Mouse (Mus musculus): ENCODE results near the gene Fam83f. TPM values are rescaled to one million over a fixed set of nuclear protein-coding genes. Genes with fewer than 3 reads are reported as not detected.

The Fam83f gene
- polyA plus RNA-seq, 1 experiment: not detected

DNA sequence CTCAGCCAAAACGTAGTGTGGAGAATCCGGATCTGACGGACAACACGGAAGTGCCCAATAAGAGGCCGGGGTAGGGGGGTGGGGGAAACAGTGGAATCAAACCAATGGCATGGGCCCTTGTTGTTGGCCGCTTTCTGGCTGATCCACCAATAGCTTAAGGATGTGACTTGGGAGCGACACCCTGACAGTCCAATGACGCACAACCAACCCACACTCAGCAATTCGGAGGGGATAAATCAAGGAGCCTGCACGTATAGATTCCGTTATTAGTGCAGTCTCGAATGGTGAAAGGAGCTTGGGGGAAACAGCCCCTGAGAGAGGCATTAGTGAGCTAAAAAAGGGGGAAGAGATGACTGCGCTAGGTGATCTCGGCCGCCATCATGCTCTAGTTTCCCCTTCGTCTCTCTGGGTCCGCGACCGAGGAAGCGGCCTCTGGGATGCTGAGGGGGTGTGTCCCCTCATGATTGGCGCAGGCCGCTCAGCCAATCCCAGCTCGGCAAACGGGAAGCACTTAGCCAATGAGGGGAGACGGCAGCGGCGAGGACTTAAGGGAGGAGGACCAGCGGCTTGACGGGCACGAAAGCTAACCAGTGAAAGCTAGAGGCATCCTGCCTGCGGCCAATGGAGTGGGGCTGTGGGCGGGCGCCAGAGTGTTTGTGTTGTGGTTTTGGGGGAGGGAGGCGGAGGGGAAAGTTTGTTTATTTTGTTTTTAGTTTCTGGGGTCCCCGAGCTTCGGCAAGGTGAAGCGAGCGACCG is 39.1 kb downstream of the Fam83f start, which contains the start of gene Tnrc6b:
Gene Tnrc6b (plus strand): TSS at position 706 of the 756 bp plus-strand sequence.
- TF ChIP-seq GATA1 (IDR thresholded peaks at IDR 0.05; ENCODE audit: low read length): no peak

DNA sequence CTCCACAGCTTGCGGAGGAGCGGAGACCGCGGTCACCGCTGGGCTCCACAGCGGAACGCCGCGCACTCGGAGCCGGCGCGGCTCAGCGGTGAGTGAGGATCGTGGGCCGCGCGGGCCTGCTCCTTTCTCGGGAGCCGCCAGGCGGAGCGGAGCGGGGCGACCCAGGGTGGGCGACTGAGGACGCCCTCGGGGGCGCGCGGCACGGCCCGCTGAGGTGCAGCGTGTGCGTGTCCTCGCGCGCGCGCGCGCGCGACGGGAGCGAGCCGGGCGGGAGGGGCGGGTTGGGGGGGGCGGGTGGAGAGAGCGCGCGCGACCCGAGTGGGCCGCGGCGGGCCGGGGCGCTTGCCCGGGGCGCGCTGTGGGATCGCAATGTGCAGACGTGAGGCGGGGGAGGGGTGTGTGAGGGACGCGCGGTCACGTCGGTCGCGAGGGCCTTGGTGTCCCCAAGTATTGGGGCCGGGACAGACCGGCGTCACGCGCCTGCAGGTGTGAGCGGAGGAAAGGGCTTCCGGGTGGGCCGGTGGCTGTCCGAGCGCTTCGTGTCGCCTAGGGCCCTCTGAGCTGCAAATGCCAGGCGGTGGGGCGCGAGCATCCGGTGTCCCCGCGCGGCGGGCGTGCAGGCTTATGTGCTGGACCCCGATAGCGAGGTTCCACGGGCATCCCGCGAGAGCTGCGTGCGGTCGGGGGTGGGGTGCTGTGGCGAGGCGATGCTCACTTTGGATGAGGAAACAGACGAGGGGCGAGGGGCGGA is 39.9 kb downstream of the Fam83f start:
- no peak for TF ChIP-seq GATA1 (IDR thresholded peaks at IDR 0.05; ENCODE audit: low read length)

- TF ChIP-seq GATA1 (IDR thresholded peaks at IDR 0.05; ENCODE audit: low read length): no peak
These were observed 42.7 kb downstream of the Fam83f start for GRCm38 (mm10) chr15:80714299-80714698.

- TF ChIP-seq GATA1 (IDR thresholded peaks at IDR 0.05; ENCODE audit: low read length): no peak
These were observed 45.0 kb downstream of the Fam83f start for GRCm38 (mm10) chr15:80716631-80717135.

GRCm38 (mm10) chr15:80717431-80717830 is 45.8 kb downstream of the Fam83f start:
- no peak for TF ChIP-seq GATA1 (IDR thresholded peaks at IDR 0.05; ENCODE audit: low read length)

DNA sequence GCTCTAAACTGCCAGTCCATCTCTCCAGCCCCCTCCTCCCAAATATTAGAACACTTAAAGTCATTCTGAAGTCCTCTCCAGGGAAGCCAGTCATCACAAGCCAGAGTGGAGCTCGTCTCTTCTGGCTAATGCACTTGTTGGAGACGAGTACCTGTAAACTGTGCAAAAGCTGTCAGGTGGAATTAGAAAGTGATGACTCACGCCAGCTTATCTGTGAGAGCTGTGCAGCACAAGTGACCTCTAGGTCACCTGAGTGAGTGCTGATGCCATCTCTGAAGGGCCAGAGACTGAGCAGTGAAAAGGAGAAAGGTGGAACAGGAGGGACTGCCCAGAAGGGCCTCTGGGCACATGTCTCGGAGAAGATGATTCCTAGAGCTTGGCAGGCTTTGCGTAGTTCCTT is 48.6 kb downstream of the Fam83f start:
- TF ChIP-seq GATA1 (IDR thresholded peaks at IDR 0.05; ENCODE audit: low read length): no peak

DNA sequence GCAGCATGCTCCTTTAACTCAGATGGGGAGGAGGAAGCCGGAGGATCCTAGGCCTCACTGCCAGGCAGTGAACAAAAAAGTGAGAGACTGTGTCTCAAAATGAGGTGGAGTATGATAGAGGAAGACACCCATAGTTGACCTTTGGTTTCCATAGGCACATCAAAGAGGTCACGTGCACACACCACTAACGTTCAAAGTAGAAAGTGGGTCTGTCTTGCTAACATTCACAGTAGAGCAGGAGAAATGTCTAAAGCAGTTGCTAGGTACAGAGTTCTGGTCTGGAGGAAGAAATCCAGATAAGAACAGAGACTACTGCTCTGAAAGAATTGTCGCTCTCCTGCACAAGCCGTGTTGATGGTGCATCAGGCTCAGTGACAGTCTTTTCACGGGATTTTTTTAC is 50.2 kb downstream of the Fam83f start:
- no peak for TF ChIP-seq GATA1 (IDR thresholded peaks at IDR 0.05; ENCODE audit: low read length)

DNA sequence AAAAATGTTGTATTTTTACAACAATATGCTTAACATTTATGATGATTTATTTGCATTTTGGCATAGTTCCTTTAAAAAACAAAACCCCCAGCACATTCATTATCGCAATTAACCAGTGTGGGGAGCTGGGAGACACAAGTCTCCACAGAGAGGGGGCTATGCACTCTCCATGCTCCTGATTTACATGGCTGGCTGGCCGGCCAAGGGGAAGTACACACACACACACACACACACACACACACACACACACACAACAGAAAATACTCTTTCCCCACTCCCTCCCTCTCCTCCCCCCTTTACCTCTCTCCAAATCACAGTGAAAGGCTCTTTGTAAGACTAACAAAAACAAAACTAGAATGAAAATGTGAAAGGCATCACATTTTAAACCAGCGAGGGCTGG is 50.7 kb downstream of the Fam83f start:
- TF ChIP-seq GATA1 (IDR thresholded peaks at IDR 0.05; ENCODE audit: low read length): no peak

- no peak for TF ChIP-seq GATA1 (IDR thresholded peaks at IDR 0.05; ENCODE audit: low read length)
These were observed 57.8 kb downstream of the Fam83f start for GRCm38 (mm10) chr15:80729477-80729876.

GRCm38 (mm10) chr15:80731043-80731442 is 59.4 kb downstream of the Fam83f start:
- no peak for TF ChIP-seq GATA1 (IDR thresholded peaks at IDR 0.05; ENCODE audit: low read length)

DNA sequence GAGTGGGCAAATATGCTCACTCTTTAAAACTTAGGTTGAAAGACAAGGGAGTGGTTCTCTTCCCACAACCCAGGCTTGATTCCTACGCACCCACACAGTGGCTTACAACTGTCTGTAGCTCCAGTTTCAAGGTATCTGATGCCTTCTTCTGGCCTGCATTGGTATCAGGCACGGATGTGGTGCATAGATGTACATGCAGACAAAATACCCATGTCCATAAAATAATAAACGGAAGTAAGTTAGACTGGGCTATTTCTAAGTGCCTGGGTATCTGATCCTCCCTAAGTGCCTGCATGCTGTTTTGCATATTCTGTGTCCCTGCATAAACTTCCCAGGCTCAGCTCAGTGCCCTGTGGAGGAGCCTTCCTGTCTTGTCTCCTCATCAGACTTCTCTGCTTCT is 59.9 kb downstream of the Fam83f start:
- no peak for TF ChIP-seq GATA1 (IDR thresholded peaks at IDR 0.05; ENCODE audit: low read length)

DNA sequence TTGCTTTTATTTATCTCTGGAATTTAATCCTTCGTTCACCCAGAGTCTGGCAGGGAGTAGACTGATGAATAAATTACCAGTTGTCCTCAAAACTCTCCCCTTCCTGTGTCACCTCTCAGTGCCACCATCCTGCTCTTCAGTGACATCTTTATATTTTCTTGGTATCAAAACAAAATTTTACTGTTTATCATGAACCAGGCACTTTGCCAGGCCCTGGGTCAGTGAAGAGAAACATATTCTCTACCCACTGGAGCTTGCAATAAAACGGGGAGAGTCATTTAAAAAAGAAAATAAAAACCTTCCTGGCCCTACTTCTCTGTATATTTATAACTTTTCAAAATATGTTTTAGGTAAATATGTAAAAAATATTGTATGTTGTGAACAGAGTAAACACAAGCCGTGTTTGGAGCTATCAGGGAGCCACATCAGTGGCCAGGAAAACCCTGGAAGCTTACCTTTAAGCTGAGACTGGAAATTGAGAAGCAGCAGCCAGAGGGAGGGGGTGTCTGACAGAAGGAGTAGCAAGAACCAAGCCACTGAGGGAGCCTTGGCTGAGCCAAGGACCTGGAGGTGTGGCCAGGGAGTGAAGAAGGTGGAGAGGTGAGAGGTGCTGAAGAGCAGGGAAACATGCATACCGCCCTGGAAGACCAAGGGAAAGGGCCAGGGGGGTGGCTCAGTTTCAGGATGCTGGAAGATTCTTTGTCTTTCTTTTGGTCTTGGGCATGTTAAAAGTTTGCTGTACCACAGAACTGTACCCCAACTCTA is 60.8 kb downstream of the Fam83f start:
- no peak for TF ChIP-seq GATA1 (IDR thresholded peaks at IDR 0.05; ENCODE audit: low read length)

DNA sequence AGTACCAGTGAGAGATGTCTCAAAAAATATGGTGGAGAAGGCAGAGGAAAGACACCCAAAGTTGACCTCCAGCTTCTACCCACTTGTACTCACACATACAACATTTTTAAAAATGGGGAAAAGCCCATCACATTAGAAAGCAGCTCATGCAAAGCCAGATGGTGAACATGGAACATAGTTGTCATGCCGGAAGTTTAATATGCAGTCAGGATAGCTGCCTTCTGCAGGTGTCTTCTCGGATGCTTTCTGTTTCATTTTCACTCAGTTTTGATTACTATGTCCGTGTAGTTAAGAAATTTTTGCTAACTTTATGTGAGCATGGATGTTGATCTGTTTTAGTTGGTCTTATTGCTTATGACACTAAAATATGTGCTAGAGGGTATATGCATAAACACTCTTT is 63.7 kb downstream of the Fam83f start:
- no peak for TF ChIP-seq GATA1 (IDR thresholded peaks at IDR 0.05; ENCODE audit: low read length)

- TF ChIP-seq GATA1 (IDR thresholded peaks at IDR 0.05; ENCODE audit: low read length): no peak
These were observed 64.9 kb downstream of the Fam83f start for GRCm38 (mm10) chr15:80736553-80736952.

DNA sequence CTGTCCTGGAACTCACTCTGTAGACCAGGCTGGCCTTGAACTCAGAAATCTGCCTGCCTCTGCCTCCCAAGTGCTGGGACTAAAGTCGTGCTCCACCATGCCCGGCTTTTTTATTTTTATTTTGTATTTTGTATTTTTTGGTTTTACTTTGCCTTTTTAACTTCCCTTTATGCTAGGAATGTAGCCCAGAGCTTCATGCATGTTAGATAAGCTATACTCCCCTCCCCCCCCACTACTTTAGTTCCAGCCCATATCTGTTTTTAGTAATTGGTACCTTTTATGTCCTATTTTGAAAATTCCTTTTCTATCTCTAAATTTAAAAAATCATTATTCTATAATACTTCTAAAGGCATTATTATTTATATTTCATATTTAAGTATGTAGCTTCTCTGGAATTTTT is 66.6 kb downstream of the Fam83f start:
- no peak for TF ChIP-seq GATA1 (IDR thresholded peaks at IDR 0.05; ENCODE audit: low read length)

GRCm38 (mm10) chr15:80739972-80740371 is 68.3 kb downstream of the Fam83f start:
- TF ChIP-seq GATA1 (IDR thresholded peaks at IDR 0.05; ENCODE audit: low read length): no peak

Measured in G1E-ER4 (cell line).